Mouse (Mus musculus) cerebellum, adult (tissue): ENCODE measurements at regions not wholly inside any gene's neighbourhood (a gene's known extent, or its start where the extent isn't known, plus 50 kb on each side); places are given as distances from the start of the nearest gene placed in this dataset.

Experiments
- ATAC-seq: cut with Nextera tagmentation; 2 replicates; pipeline ENCODE4 v1.9.2; 2017; ENCODE audit warnings: mild to moderate bottlenecking, moderate library complexity, mixed read lengths; ENCODE audit not compliant: insufficient number of reproducible peaks, low FRiP score, low TSS enrichment

DNA sequence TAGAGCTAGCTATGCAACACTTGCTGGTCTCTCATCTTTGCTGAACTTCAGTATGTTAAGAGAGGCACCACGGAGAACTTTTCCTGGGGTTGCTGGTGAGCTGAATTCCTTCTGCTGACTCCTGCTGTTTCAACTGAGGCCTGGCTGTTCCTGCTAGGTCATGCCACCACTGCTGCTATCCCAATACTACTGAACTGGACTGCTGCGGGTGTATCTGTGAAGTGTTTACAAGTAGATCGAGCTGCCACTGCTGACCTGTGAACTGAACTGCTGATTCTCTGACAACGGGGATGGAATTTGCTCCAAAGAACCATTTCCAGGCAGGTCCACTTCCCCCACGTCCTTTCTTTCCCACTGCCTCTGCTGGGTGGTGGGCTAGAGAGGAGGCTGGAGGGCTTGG, 51.1 kb upstream of the Tmem150c start:
- ATAC-seq = no peak
